Mouse (Mus musculus) ovary, postnatal 36 days (tissue): Measurements from ENCODE around the gene Rin3.
A peak's percentile ranks its signal among the peaks of the same experiment; 100 is the strongest.

Experiments used
- DNase-seq: peaks from one replicate; pipeline ENCODE4 v3.0.0; 2022; ENCODE audit warnings: low spot score, mixed read lengths

The Rin3 gene

DNA sequence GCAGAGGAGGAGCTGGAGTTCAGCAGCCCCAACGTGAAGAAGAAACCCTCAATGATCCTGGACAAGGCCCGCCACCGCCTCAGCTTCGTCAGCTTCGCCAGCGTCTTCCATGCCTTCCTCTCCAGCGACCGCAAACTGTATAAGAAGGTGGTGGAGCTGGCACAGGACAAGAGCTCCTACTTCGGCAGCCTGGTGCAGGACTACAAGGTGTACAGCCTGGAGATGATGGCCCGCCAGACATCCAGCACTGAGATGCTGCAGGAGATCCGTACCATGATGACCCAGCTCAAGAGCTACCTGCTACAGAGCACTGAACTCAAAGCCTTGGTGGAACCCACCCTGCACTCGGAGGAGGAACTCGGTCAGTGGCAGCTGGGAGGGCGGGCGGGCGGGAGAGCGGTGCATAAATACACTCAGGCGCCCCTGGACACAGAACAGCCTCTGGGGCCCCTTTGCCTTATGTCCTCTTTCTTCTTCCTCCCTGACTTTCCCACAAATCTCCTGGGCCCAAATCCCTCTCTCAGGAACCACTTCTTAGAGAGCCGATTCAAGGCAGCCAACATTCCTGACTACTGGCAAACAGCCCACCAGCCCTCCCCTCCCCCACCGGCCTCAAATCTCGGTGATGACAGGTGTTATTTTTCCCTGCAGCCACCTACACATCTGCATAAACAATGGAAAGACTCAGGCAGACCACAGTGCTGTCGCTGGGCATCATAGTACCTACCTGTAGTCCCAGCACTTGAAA, 86.8 kb downstream of the Rin3 start:
- no peak for DNase-seq

GRCm38 (mm10) chr12:102370931-102371500, 88.2 kb downstream of the Rin3 start:
- DNase-seq, result no peak

- no peak for DNase-seq
Observed at GRCm38 (mm10) chr12:102372322-102372721, 89.5 kb downstream of the Rin3 start.

DNA sequence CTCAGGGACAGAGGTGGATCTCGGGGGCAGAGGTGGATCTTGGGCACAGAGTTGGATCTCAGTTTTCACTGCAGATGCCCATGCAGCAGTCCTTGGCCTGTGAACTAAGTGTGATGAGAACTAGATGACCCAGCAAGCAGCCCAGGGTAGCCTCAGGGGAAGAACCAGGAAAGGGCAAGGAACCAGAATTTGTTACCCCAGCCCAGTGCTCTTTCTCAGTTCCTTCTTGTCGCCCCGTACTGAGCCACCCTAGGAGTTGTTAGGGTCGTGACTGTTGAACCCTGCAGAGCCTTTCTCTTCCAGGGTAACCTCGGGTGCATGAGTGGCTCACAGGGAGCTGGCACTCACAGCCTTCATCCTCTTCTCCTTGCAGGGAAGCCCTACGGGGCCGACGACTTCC, 99.3 kb downstream of the Rin3 start:
- no peak for DNase-seq

GRCm38 (mm10) chr12:102383288-102383687, 100.4 kb downstream of the Rin3 start:
- DNase-seq, result no peak

DNA sequence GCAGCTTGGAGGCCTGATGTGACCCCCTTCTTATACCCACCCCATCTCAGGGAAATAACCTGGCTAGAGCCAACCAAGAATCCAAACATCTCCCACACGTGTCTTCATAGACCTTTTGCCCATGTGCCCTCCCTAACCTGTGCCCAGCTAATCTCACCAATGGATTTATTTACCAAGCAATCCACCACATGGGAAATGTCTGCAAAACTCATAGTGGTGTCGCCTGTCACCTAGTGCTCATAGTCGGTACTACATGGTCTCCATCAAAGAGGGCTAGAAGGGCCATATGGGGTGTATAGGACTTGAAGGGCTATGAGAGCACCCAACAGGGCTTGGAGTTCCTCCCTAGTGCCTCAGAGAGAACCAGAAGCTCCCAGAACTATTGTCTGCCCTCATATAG, 102.0 kb downstream of the Rin3 start:
- no peak for DNase-seq

DNA sequence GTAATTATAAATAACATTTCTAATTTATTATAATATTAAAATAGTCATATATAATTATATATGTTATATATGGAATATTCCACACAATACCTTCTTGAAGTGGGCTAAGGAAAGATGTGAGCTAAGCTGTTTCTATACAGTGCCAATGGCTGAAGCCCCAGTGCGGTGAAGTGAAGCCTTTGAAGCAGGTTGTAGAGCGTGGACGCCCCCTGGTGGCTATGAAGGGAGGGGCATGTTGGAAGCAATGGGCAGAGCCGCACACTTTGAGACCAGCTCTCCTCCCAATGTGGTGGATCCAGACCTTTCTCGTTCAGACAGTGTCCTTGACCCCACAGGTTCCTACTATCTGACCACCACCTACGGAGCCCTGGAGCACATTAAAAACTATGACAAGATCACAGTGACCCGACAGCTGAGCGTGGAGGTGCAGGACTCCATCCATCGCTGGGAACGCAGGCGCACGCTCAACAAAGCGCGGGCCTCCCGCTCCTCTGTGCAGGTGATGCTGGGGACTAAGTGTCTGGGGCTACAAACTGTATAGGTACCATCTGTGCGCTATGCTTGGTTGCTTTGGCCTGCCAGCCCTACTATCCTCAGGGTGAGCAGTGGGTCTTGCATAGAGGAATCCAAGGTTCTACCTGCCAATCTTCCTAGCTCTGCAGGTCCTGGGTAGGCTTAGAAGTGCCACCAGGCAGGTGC, 104.5 kb downstream of the Rin3 start:
- DNase-seq, result peak; percentile 78

DNA sequence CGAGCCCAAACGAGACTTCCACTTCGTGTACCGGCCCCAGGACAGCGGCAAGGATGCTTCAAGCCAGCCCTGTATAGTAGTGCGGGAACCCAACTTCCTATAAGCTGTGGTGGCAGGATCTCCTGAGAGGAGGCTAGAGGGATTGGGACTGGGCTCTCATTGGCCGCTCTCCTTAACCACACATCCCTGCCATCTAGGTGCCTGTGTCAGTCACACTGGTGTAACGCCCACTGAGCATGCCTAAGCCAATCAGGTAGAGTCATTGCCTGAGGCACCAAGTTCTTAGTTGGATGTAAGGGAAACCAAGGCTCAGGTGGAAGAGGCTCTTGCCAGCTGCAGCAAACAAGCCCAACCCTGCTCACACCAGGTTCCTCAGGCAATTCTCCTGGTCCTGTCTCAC, 107.2 kb downstream of the Rin3 start:
- no peak for DNase-seq

DNA sequence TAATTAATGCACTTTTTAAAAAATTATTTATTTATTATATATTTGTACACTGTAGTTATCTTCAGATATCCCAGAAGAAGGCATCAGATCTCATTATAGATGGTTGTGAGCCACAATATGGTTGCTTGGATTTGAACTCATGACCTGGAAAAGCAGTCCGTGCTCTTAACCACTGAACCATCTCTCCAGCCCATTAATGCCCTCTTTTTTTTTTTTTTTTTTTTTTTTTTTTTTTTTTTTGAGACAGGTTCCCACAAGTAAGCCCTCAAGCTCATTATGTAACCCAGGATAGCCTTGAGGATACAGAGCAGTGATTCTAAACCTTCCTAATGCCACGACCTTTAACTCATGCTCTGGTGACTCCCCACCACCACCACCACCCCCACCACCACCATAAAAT, 108.3 kb downstream of the Rin3 start:
- DNase-seq, result no peak

DNA sequence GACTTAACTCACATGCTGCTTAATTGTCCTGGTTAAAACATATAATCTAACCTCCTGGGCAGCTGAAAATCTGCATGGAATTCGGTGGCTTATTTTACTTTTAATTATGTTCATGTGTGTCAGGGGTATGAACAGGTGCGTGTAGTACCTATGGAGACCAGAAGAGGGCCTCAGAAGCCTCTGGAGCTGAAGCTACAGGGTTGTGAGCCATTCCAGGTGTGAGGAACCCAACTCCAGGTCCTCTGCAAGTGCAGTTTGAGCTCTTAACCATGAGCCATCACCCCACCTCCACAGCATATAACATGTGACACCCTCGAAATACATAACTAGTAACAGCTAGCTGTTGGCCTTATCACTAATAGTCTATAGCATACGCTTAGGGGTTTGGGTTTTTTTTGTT, 109.1 kb downstream of the Rin3 start:
- no peak for DNase-seq

GRCm38 (mm10) chr12:102394496-102394895, 111.6 kb downstream of the Rin3 start:
- DNase-seq, result no peak

DNA sequence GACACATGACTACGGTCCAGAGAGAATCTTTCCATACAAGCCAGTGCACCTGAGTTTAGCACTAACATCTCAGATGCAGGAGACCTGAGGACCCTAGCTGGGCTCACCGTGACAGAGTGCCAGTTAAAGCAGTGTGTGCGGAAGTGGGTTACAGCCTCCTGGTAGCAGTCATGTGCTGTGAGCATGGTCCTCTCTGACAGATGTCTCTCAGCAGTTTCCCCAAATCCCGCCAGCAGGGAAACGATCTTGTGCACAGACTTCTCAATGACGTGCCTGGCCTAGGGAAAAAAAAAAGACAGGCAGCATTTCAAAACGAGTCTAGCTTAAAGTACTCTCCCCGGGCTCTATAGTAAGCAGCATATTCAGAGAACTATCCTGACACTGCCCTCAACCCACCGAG, 112.7 kb downstream of the Rin3 start:
- DNase-seq, result no peak

- no peak for DNase-seq
Observed at GRCm38 (mm10) chr12:102395998-102396991, 113.4 kb downstream of the Rin3 start.

GRCm38 (mm10) chr12:102398588-102398987, 115.7 kb downstream of the Rin3 start:
- no peak for DNase-seq

GRCm38 (mm10) chr12:102413171-102413570, 130.3 kb downstream of the Rin3 start:
- no peak for DNase-seq

DNA sequence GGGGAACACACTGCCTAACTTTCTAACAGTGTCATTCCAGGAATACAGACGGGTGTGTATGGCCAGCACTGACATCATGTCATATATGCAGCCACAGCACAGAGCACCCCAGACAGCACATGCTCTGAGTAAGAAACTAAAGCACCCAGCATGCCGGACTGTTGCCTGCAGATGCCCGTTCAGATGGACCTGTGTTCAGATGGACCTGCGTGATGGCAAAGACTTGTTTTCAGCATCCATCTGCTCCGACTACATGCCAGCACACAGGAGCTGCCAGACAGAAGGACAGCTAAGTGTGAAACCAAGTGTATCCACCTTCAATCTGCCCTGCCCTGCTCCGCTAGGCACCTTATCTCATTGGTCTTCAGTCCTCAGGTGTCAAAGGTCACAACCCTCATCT, 131.8 kb downstream of the Rin3 start:
- no peak for DNase-seq

DNA sequence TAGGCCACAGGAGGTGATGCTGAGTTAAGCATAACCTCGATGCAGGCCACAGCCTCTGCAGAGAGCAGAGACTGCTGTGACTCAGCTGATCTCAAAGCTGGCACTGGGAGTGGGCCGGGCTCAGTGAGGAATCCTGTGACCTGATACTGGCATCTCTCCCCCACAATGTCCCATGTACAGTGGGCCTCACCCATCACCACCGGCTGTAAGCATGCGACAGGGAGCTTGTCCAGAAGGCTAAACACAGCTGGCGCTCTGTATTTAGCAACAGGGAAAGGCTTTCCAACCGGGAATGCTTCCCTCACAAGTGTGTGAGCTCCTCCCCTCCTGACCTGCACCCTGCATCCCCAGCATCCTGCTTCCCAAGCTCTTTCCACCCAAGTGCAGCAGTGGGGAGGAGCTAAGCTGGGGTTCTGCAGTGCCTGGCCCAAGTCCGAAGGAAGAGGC, 133.6 kb downstream of the Rin3 start:
- DNase-seq, result no peak

DNA sequence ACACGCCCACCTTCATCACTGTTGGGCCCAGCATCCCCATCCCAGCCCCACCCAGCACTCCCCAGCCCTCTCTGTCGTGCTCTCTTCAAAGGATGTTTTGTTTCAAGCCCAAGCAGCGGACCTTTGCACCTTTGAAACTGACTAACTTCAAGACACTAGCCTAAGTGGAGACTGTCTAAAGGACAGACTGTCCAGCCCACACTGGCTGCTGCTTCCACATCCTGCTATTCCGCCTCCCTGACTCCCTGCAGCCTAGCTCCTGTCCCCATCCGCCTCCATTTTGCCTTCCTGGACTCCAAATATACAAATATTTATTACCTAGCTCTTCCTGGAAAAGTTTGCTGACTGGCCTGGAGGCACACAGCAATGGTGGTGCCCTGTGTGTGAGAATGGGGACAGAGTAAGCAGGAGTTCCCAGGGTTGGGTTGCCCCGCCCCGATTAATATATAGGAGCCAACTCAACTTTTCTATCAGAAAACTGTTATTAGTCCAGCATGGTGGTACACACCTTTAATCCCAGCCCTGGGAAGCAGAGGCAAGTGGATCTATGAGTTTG, 134.2 kb downstream of the Rin3 start:
- no peak for DNase-seq

DNA sequence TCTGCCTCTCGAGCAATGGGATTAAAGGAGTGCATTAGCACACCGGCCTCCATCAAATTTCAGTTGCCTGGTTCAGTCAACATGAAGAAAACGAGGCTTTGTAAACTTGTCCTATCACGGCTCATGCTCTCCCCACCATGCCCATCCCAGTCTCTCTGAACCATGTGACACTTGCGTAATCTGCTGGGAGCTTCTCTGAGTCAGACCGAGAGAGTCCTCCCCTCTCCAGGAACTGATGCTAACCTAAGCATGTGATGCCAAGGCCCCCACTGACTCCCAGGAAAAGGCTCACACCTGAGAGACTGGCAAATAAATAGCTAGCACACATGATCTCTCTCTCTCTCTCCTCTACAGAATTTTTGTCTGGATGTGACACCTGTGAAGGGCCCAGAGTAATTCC, 134.9 kb downstream of the Rin3 start:
- no peak for DNase-seq

DNA sequence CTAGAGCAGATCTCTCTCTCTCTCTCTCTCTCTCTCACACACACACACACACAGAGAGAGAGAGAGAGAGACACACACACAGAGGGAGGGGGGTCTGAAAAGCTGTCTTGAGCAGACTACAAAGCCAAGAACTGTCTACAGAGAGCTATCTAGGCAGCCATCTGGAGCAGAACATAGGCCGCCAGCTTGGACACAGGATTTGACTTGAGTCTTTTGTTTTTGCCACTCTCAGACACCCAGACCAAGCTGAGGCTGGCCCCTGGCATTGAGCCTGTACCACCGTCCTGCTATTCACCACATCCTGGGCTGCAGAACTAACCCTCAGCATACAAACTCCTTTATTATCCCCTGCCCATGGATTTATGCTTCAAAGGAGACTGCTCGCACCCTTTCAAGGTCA, 136.7 kb downstream of the Rin3 start:
- no peak for DNase-seq

- DNase-seq, result no peak
Observed at GRCm38 (mm10) chr12:102420168-102420890, 137.5 kb downstream of the Rin3 start.
